11 mouse cellular contexts compared by ENCODE assay signal in the genomic region with DNA sequence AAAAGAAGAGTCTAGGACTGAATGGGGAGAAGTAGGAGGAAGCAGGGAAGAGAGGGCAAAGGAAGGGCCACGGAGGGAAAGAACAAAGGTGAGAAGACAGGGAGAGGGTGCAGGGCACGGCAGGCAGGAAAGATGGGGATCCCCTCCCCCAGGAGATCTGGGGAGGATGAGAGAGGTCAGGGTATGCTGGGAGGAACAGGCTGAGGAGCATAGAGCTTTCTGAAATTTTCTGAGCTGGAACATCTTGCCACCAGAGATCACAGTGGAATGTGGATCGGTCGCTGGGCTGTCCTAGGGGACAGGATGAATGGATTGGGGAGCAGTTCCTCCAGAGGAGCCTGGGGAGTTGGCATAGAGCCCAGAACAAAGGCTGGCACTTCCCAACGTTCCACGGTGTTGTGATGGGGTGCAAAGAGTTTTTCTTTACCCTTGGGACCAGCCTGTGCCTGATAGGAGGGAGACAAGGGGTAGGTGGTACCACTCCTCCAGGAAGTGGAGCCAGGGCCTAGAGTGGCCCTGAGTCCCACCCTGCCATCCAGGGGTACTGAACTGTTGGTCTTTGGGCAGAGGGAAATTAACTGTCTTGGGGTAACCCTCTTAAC.
DNase-seq lines count a peak whose midpoint lies in the region.
"Had no signal": no experiment of that assay in that cellular context is flagged by ENCODE, and none has a peak within 500 bp of the region (broad histone marks: within the 10 kb centered on the region; RNA-seq: fewer than 3 reads in every experiment).

No protein-coding gene starts in this region.

- intact Hi-C loops in heart, postnatal 36 days (cut with DNase I): no loop called here

- DNase-seq in adrenal gland, adult (ENCODE audit: inconsistent age in 2 of 2, low spot score in 1 of 2): peak; percentile 11 to 26
- DNase-seq in adrenal gland, adult 18-20 months (ENCODE audit: low spot score in 2 of 2): no peak
- DNase-seq in heart, postnatal 4 days: peak; percentile 17
- no peak for DNase-seq in heart, postnatal 36 days
- peak; percentile 54 for DNase-seq in right cerebral cortex, adult 18-20 months
- DNase-seq in right cerebral cortex, postnatal 25 days: no peak
- no peak for DNase-seq in adipocyte (ENCODE audit: low spot score)
- DNase-seq in embryo, embryonic 10 days (ENCODE audit: low spot score): no peak
- DNase-seq: embryo, embryonic 11 days; heart, adult 2 months; thymus, postnatal 14 days had no signal

Comparison
In these comparisons a context has a peak if more than half of its experiments do, and no peak if none do; other contexts are left out.
1. DNase-seq: peak in adrenal gland, adult (2 of 2), heart, postnatal 4 days (single experiment) and right cerebral cortex, adult 18-20 months (single experiment); none in adrenal gland, adult 18-20 months (0 of 2), heart, postnatal 36 days (0 of 2), right cerebral cortex, postnatal 25 days (single experiment), adipocyte (single experiment) and embryo, embryonic 10 days (single experiment).